Mouse (Mus musculus): ENCODE results near the gene Cnr2.

DNA sequence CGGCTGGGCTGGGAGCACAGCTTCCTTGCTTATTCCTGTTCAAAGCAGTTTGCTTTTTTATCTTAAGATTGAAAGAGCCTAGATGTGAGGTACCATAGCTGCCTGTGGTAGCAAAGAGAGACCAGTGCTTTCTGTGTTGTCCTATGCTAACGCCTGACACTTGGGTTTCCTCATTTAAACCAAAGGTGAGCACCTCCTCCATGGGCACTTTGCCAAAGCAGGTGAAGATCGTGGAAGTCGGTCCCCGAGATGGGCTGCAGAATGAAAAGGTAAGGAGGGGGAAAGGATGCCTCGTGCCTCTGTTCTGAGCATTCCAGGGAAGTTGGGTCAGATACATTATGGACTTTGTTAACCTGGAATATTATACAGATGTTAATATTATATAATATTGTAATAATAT lies 55.2 kb downstream of the Cnr2 start:
- TF ChIP-seq EP300 (IDR thresholded peaks at IDR 0.05; ENCODE audit: insufficient read depth, low read depth, low read length) (no peak), CTCF (IDR thresholded peaks at IDR 0.05) (no peak), POLR2A (IDR thresholded peaks at IDR 0.05; ENCODE audit: insufficient read depth, low read depth, low read length) (no peak)
